Mouse (Mus musculus) CD8-positive naive resting alpha-beta T cell, adult 2 months (primary cell): ENCODE measurements around the gene Mrrf.

Experiments used
- DNase-seq, 2 experiments: peaks; one replicate each; pipeline ENCODE4 v3.0.0; 2022; ENCODE audit warnings: low read depth in 2 of 2, low spot score in 2 of 2

The Mrrf gene

DNA sequence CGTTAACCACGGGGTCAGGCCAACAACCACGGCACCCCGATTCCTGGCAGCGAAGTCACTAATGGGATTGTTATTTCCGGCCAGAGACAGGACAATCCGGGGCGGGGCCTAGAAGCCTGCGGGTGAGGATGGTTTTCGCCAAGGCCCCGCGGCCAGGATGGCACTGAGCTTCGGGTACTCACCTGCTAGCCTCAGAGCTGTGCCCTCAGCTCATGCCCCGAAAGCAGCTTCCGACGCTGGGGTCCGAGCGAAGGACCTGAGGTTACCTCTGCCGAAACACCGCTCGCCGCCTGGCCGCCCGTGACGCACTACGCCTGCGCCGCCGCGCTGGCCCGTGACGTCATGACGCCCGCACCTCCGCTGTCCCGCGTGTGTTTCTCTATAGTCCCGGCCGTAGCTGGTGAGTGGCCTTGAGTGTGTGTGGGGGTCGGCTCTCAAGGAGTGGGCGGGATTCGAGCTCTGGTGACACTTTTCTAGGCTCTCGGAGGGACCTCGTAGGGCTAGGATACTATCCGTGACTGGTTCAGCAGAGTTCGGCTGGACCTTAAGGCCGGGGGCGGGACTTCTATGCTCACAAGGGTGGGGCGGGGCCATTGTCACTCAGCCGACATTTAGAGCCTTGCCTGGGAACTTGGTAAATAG is at the start of gene Mrrf, which contains the start of gene Rbm18:
Gene Mrrf (plus strand): TSS at position 90 of the 642 bp plus-strand sequence.
Gene Rbm18 (minus strand): TSS at position 474 of the 642 bp plus-strand sequence.
- DNase-seq: peak; percentile 87 to 91

DNA sequence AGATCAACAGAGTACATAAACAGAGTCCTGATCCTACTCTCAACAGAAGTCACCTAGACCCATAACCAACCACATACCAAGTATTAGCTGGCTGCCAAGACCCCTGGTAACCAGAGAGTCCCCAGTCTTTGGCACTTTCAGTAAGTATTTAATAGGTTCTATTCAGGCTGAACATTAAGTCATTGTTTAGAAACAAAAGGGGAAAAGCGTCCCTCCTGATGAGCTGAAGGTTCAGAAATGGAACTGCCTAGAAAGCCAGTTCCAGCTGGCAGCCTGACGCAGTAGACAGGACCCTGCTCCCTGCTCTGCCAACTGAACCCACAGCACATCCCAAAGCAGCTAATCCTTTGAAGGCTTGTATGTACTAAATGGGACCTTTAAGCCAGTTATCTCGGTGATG is 47.0 kb upstream of the Mrrf start:
- no peak for DNase-seq

DNA sequence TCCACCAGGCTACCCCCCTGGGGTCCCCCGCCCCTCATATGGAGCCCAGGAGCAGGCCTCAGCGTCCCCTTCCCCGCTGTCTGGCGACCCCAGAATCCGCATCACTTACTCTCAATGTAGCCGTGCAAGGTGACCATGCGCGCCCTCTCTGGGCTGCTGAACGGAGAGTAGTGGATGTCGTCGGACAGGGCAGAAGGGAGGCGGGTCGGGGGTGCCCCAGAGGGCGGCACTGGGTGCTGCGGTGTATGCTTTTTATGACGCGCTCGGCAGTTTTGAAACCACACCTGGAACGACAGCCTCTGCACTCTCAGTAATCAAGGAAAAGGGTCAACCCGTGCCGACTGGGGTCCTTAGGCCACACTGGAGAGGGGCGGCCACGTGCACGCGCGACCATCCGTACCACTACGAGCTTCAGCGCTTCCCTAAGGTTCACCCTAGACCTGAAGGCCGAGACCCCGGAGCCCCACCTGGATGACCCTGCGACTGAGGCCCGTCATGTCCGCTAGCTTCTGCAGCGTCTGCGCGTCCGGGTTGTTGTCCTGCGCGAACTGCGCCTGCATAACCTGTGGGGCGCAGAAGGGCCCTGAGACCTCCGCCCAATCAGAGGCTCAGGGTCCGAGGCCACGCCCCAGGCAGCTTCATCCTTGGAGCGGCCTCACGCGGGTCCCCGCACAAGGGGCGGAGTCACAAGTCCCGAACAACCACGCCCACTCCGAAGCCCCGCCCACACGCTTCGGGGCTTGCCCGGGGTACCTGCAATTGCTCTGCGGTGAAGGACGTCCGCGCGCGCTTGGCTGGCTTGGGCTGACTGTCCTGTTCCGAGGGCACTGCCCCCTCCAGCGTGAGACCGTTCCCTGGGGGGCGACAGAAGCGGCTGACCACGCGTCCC is 45.1 kb upstream of the Mrrf start:
- peak in 1 of 2 experiments; percentile 3 for DNase-seq

DNA sequence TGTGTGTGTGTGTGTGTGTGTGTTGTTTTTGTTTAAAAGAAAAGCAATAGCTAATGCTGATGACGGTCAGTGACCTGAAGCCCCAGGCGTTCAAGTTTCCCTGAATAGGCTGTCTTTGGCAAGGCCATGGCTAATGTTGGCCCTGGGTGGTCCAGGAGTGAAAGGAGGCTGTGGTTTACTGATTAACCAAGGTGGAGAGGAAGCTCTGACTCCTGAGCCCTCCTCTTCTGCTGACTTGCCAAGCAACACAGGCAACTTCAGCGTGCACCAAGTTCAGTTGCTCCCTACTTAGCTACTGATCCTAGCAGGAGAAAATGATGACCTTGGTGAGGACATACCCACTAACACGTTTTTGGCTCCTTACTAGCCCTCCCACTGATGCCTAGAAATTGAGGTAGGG is 43.4 kb upstream of the Mrrf start:
- DNase-seq: no peak

DNA sequence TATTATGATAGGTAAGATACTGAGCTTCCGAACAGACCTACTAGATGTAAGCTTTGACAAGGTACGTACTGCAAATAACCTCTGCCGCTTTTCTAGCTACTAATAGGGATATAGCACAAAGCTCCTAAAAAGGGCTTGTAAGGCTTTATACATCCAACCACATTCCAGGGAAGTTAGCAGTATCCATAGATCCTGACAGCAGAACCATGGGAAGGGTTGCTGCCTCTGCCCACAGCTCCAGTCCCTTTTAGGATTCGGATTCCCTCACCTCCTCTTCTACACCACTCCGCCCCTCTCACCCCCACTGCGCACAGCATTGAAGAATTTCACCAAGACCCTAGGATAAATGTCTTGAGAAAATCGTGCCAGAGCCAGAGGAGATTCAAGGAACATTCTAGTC is 42.9 kb upstream of the Mrrf start:
- no peak for DNase-seq

DNA sequence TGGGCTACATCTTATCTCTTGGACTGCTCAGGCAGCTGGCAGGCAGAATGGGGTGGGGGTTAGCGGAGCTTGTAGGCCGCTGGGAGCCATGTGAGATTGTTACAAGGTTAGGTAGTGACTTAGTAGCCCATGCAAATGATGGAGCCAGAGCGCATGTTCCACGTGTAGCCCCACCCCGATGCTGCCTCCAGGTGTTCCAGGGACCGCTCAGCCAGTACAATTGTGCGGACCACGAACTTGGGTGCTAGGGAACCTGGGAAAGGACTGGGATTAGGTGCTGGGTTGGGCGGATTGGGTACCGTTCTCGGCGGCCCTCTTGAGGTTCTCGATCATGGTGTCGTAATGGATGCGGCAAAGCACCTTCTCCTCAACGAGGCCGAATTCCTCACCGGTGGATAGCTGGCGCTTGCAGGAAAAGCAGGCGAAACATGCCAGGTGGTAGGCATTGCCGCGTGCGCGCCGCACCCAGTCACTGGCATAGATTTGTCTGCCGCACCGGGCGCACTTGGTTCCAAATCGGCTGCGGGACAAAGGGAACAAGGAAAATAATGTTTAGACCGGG is 42.2 kb upstream of the Mrrf start:
- no peak for DNase-seq

DNA sequence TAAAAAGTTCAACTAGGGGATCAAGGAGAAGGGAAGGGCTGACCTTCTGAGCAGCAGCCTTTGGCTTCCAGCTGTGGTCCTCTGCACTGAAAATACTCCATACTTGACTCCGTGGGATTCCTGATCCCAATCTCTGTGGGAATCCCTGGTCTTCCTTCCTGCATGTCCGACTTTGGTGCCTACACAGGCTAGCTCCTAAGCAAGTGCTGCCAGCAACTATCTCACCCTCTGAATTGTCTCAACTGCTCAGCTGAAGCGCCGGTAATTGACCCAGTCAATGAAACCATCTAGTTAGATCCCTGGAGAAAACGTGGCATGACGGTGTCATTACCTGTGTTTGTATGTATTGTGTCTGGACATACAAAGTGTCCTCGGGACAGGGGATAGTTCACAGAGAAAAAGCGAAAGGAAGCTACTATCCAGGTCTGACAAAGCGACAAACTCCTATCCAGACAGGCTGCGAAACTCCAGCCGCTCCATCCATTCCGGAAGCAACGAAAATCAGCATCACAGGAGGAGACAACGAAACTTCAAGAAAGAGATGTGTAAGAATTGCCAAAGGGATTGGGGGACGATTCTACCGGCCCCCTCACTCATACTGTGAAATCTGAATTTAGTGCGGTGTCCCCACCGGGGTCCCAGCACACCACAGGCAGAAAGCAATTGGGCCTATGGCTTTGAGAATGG is 38.9 kb upstream of the Mrrf start:
- no peak for DNase-seq

DNA sequence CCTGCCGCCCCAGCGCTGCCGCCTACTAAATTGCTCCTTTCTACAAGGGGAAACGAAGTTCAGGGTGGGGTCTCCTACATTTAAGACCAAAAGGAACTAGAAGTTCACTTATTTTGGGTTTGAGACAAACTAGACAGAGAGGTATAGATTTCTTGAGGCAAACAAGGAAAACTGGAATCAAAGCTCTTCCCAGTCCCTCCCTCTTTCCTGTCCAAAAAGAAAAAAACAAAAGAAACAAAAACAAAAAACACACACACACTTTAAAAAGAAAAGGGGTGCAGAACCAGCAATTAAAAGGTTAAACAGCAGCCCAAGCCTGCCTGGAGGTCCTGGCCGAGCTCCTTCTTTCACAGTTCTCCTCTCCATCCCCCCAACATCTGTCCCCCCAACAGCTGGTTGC is 38.2 kb upstream of the Mrrf start:
- no peak for DNase-seq

DNA sequence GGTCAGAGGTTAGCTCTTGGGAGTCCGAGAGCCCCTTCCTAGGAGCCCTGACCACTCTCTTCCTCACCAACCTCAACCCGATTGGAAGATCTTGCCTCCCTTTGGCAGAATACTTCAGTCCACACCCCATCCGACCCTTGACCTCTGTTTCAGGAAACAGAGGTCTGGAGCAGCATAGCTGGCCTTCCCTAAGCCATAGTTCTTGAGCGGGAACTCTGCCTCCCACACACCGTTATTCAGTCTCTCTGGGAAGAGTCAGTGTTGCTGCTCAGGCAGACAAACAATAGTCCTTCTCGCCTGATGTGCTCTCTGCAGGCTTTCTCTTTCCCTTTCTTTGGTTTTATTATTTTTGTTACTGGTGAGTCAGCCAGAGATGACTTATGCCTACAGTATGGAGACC is 36.5 kb upstream of the Mrrf start:
- DNase-seq: no peak

DNA sequence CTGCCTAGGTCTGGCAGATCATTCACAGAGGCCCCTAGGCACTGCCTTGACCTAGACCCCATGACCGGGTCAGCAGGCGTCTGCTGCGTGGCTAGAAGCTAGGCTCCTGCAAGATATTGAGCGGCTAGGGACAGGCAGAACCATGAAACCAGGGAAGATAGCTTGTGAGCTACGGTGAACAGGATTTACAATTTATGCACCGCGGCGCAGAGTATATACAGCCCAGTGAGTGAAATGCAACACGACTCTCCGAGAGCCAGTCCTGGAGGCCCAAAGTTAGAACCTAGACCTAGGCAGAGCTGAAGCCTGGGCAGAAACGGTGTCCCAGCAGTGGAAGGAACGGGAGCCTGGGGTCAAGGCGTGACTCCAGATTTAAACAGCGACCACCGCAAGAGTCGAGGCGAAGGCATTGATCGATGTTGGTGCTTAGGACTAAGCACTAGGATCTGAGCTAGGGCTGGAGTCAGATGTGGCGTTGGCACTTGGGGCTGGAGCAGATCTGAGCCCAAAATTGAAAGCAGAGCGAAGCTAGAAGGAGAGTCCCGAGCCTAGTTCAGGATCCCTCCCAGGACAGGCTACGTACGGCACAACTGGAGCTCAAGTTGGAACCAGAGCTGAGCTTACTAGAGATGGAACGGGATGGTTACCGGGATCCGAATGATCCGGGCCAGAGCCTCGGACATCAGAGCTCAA is 34.2 kb upstream of the Mrrf start:
- DNase-seq: no peak

DNA sequence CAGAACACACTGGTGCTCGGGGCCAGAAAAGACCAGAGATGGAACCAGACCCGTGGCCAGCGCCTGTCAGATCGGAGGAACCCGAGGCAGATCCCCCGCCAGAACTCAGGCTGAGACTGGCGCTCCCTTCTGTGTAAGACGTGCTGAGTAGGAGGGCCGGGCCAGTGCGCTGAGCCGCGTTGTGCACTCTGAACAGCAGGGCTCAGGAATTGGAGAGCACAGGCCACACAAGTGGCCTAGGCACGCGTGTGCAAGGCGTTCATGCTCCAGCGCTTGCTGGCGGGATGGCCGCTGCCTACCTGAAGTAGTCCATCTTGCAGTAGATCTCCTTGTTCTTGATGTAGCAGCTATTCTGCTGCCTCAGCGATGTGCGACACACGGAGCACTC is 33.6 kb upstream of the Mrrf start:
- no peak for DNase-seq

DNA sequence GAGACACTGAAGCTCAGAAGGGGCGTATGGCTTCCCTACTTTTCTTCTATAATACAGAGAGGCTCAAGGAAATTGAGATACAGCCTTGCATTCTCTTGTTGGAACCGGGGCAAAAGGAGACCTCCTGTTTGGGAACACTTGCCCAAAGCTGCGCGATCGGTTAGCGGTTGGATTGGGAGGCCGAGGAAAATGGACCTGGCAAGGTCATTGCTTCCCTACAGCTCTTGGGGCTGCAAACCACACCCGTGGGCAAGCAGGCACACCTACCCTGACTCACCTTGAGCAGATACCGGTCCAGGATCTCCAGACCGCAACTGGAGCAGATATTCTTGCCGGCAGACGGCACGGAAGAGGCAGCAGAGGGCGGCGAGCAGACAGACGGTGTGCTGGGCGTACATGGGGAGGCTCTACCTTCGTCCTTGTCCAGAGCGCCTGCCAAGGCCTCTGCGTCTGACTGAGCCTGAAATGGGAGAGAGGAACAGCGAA is 33.1 kb upstream of the Mrrf start:
- no peak for DNase-seq

DNA sequence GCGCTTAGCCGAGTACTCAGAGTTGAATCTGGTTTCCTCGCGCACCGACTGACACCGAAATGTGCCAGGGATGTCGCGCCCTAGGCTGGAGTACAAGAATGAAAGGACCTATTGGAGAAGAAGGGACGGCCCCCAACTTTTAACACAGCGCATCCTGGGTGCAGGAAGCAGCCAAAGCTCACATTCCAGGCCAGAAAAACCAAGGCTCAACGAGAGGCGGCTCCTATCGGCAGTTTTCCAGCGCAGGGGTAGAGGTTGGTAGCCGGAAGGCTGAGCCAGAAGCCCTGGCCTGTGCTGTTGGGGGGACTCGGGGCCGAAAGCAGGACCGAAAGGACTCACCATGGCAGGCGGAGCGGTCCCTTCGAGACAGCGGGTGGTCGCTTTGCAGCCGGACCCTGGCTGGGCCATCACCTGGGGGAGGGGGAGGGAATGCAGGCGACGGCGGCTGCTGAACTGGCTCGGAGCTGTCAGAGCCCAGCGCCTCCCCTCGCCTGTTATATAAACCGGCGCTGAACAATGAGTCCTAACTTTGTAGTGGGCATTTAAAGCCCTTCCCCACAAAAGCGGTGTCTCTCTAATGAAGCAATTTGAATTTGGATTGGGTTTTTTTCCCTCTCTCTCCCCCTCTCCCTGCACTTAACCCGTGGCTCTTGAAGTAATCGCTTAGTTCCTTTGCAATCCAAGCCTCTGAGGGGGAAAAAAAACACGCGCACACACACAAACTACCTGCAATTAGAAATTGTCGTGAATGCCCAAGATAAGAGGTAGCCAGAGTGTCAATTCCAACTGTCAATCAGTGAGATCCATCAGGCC is 32.4 kb upstream of the Mrrf start:
- peak in 1 of 2 experiments; percentile 5 for DNase-seq

DNA sequence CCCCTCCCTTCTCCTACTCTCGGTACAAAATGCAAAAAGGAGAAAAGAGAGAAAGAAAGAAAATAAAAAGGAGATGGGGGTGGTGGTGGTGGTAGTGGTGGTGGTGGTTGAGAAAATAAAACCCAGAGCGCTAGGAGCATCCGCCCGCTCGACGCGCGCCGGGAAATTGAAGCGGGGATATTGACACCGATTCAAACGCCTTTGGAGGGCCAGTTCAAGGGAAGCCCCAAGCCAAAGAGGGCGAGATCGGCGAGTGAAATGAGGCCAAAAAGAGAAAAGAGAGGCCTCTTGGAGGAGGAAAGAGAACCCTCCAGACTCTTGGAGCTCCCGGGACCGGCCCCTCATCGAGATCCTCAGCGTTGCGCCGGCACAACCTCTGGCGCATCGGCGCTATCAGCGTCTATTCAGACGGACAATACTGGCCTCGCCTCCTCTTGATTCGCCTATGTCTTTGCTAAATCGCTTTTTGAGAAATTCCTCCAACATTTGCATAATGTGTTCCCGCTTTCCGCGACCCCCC is 31.7 kb upstream of the Mrrf start:
- no peak for DNase-seq

DNA sequence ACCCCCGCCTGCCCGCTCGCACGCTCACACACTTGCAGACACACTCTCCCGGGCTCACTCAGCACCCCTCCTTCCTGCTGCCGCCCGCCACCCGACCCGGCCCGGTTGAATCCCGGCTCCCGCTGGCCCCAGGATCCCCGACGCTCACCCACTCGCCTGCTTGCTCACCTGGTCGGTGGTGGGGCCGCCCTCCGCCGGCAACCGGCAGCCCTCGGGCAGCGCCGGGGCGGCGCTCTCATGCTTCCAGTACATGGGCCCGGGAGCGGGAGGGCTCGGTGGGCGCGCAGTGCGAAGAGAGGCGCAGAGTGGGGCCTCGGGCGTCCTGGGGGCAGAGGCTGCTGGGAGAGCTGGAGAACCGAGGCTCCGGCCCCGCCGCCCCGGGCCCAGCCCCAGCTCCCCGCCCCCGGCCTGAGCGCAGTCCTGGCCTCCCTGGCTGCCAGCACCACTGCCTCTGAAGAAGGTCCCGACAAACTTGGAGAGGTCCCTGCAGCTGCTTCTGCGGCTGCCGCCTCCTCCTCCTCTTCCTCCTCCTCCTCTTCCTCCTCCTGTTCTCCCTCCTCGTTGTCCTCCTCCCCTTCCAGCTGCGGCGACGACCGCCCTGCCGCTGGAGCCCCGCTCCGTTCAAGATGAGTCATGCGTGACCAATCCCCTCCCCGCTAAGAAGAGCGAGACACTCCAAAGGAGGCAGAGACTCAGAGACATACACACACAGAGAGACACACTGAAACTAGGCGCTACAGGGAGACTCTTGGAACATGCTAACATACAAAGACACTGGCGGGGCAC is 31.0 kb upstream of the Mrrf start, which contains the start of gene Lhx6:
Gene Lhx6 (minus strand): TSS at position 453 of the 786 bp plus-strand sequence.
- DNase-seq: no peak

DNA sequence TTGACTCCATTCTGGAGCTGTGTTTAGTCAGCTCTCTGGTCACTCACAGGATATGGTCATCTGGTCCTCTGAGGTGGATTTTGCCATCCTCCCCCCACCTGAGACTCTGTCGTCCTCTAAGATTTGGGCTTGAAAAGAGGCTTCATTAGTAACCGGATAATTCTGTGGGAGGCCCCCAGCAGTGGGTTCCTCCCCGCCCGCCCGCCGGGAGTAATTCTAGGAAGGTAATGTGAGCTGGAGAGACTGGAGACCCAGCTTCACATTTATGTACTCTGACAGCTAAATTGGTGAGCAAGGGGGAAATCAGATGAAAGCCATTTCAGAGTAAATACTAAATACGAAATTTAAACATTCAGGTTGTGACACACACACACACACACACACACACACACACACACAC is 27.6 kb upstream of the Mrrf start:
- no peak for DNase-seq

DNA sequence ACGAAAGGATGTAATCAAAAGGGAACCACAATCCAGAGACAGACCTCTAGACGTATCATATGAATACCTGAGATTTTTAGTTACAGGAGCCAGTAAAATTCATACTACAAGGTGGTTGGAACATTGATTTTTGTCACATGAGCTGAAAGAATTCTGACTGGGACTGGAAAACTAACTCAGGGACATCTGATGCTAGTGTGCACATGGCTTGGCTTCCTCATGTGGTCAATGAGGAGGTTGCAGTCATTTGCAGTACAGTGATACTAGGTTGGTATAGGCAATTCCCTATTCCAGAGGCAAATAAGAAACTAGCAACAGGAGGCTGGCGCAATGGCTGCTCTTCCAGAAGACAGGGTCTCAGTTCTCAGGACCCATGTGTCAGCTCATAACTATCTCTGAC is 23.6 kb upstream of the Mrrf start:
- DNase-seq: no peak

DNA sequence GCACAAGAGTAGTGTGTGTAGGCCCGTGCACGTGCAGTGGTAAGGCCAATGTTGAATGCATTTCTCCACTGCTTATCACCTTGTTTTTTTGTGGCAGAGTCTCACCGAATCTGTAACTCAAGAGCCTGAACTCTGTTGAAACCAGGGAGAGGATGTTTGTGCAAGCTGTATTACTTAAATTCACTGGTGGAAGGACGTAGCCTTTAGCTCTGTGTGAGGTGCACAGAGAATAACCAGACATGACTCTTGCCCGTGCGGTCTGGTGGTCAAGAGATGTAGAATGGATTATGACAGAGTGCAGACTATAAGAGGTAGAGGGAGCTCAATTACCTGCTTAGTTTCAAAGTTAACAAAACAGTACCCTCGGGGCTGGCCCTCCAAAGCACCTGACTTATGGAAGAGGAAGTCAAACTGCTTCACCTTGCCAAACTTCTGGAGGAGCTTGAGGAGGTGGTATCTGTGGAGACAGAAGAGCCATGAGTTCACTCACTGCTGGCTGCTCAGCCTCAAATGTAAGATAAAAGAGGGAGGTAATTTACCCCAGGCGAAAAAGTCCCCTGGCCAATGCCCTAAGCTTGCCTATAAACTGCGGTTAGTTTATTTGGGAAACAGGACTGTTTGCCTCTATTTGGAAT is 9.3 kb upstream of the Mrrf start:
- no peak for DNase-seq
